Mouse (Mus musculus) myocyte (in vitro differentiated cells): ENCODE results near the gene Lrig1. TPM values are rescaled to one million over a fixed set of nuclear protein-coding genes. Genes with fewer than 3 reads are reported as not detected.

Experiments
- H3K27me3 ChIP-seq: one replicate; pipeline ENCODE4 v1.6.1; 2011; ENCODE audit not compliant: control insufficient read depth, insufficient read depth, insufficient read length
- H3K36me3 ChIP-seq: one replicate; pipeline ENCODE4 v1.6.1; 2011; ENCODE audit not compliant: control insufficient read depth, insufficient read depth
- H3K4me2 ChIP-seq: one replicate; pipeline ENCODE4 v1.6.1; 2011; ENCODE audit warnings: low read depth, control low read depth
- H3K4me3 ChIP-seq: one replicate; pipeline ENCODE4 v1.5.1; 2011; ENCODE audit warnings: mild to moderate bottlenecking, control low read depth, moderate library complexity
- H3K79me2 ChIP-seq: one replicate; pipeline ENCODE4 v1.6.1; 2011; ENCODE audit not compliant: control insufficient read depth, insufficient read depth
- H3ac ChIP-seq: one replicate; pipeline ENCODE4 v1.6.1; 2011; ENCODE audit not compliant: control insufficient read depth, insufficient read length
- CEBPB ChIP-seq: IDR thresholded peaks from 2 replicates; pipeline ENCODE4 v1.6.1; 2011; ENCODE audit warnings: mild to moderate bottlenecking, moderate library complexity; ENCODE audit not compliant: poor library complexity, insufficient read depth, severe bottlenecking
- E2F4 ChIP-seq: IDR thresholded peaks from one replicate; pipeline ENCODE4 v1.6.1; 2011; ENCODE audit warnings: mild to moderate bottlenecking, control low read depth, moderate library complexity; ENCODE audit not compliant: insufficient read depth
- MAX ChIP-seq: IDR thresholded peaks from one replicate; pipeline ENCODE4 v1.6.1; 2011; ENCODE audit warnings: low read depth, mild to moderate bottlenecking, control low read depth
- MYOD1 ChIP-seq, 3 experiments: IDR thresholded peaks; one replicate each; pipeline ENCODE4 v1.6.1; 2011; ENCODE audit warnings: control low read depth in 2 of 3, low read depth in 2 of 3, mild to moderate bottlenecking in 2 of 3, moderate library complexity in 1 of 3; ENCODE audit not compliant: insufficient read length in 2 of 3, control insufficient read depth in 1 of 3
- MYOG ChIP-seq, 3 experiments: IDR thresholded peaks; one replicate each; pipeline ENCODE4 v1.6.1; 2011; ENCODE audit warnings: control low read depth in 2 of 3, low read depth in 2 of 3, mild to moderate bottlenecking in 2 of 3; ENCODE audit not compliant: insufficient read length in 2 of 3, control insufficient read depth in 1 of 3, insufficient read depth in 1 of 3
- POLR2A ChIP-seq: IDR thresholded peaks from one replicate; pipeline ENCODE4 v1.6.1; 2011; ENCODE audit warnings: low read depth, mild to moderate bottlenecking, control low read depth, moderate library complexity; ENCODE audit not compliant: insufficient read length
- POLR2AphosphoS2 ChIP-seq: IDR thresholded peaks from one replicate; pipeline ENCODE4 v1.6.1; 2011; ENCODE audit warnings: low read depth, control low read depth; ENCODE audit not compliant: insufficient read length
- REST ChIP-seq: IDR thresholded peaks from one replicate; pipeline ENCODE4 v1.6.1; 2011; ENCODE audit warnings: mild to moderate bottlenecking, control low read depth, moderate library complexity; ENCODE audit not compliant: insufficient read depth, insufficient read length
- SRF ChIP-seq: IDR thresholded peaks from one replicate; pipeline ENCODE4 v1.6.1; 2011; ENCODE audit warnings: low read depth; ENCODE audit not compliant: control insufficient read depth, insufficient read length
- TCF12 ChIP-seq: IDR thresholded peaks from one replicate; pipeline ENCODE4 v1.6.1; 2011; ENCODE audit warnings: mild to moderate bottlenecking, control low read depth; ENCODE audit not compliant: poor library complexity, insufficient read depth, severe bottlenecking
- TCF3 ChIP-seq: IDR thresholded peaks from one replicate; pipeline ENCODE4 v1.6.1; 2011; ENCODE audit warnings: low read depth, control low read depth; ENCODE audit not compliant: insufficient read length
- USF1 ChIP-seq: IDR thresholded peaks from one replicate; pipeline ENCODE4 v1.6.1; 2011; ENCODE audit warnings: low read depth, mild to moderate bottlenecking, control low read depth, moderate library complexity
- polyA plus RNA-seq: library from polyadenylated mRNA; unstranded; fragments of >200 nt; fragmentation: generic; extraction: Trizol; gene quantifications from one replicate; pipeline ENCODE4 v1.2.1, GENCODE M21; 2012; ENCODE audit warnings: missing spikeins

Lrig1 gene
- polyA plus RNA-seq, 1 experiment, result 22.1 TPM

- Histone ChIP-seq H3ac (no peak overlapping the region), H3K4me2 (no peak overlapping the region), H3K79me2 (no peaks in the 10 kb centered on the region), H3K36me3 (no peaks in the 10 kb centered on the region), H3K27me3 (no peaks in the 10 kb centered on the region), H3K4me3 (no peak overlapping the region)
- no peak for TF ChIP-seq REST
- TF ChIP-seq TCF3, result no peak
- TF ChIP-seq TCF12, result no peak
- TF ChIP-seq SRF, result no peak
These were observed 38.7 kb upstream of the Lrig1 start for GRCm38 (mm10) chr6:94738647-94739046.

- Histone ChIP-seq H3K4me3 (no peak overlapping the region), H3K4me2 (no peak overlapping the region), H3K27me3 (no peaks in the 10 kb centered on the region), H3K79me2 (no peaks in the 10 kb centered on the region), H3ac (no peak overlapping the region), H3K36me3 (no peaks in the 10 kb centered on the region)
- TF ChIP-seq SRF (no peak), USF1 (no peak), MYOD1 (IDR thresholded peaks at IDR 0.05; ENCODE audit: control insufficient read depth in 1 of 3, insufficient read length in 2 of 3, low read depth in 2 of 3) (no peak), CEBPB (no peak), TCF3 (no peak), MYOG (IDR thresholded peaks at IDR 0.05; ENCODE audit: control insufficient read depth in 1 of 3, insufficient read depth in 1 of 3, insufficient read length in 2 of 3, low read depth in 2 of 3) (no peak), POLR2AphosphoS2 (no peak), REST (no peak), E2F4 (no peak), POLR2A (no peak), MAX (no peak), TCF12 (no peak)
These were observed 33.9 kb upstream of the Lrig1 start for GRCm38 (mm10) chr6:94733878-94734277.

GRCm38 (mm10) chr6:94729847-94730246 lies 29.9 kb upstream of the Lrig1 start:
- Histone ChIP-seq H3K27me3 (no peaks in the 10 kb centered on the region), H3K4me3 (no peak overlapping the region), H3K36me3 (no peaks in the 10 kb centered on the region), H3K79me2 (no peaks in the 10 kb centered on the region), H3K4me2 (no peak overlapping the region), H3ac (no peak overlapping the region)
- TF ChIP-seq SRF (no peak), TCF12 (no peak), REST (no peak), POLR2A (no peak), MYOG (IDR thresholded peaks at IDR 0.05; ENCODE audit: control insufficient read depth in 1 of 3, insufficient read depth in 1 of 3, insufficient read length in 2 of 3, low read depth in 2 of 3) (no peak), TCF3 (no peak), CEBPB (no peak)

GRCm38 (mm10) chr6:94729132-94729531 lies 29.2 kb upstream of the Lrig1 start:
- Histone ChIP-seq H3K79me2 (no peaks in the 10 kb centered on the region), H3K4me2 (no peak overlapping the region), H3K36me3 (no peaks in the 10 kb centered on the region), H3ac (no peak overlapping the region), H3K27me3 (no peaks in the 10 kb centered on the region), H3K4me3 (no peak overlapping the region)
- TF ChIP-seq MAX (no peak), E2F4 (no peak), POLR2AphosphoS2 (no peak), REST (no peak), SRF (no peak), MYOD1 (IDR thresholded peaks at IDR 0.05; ENCODE audit: control insufficient read depth in 1 of 3, insufficient read length in 2 of 3, low read depth in 2 of 3) (no peak)

DNA sequence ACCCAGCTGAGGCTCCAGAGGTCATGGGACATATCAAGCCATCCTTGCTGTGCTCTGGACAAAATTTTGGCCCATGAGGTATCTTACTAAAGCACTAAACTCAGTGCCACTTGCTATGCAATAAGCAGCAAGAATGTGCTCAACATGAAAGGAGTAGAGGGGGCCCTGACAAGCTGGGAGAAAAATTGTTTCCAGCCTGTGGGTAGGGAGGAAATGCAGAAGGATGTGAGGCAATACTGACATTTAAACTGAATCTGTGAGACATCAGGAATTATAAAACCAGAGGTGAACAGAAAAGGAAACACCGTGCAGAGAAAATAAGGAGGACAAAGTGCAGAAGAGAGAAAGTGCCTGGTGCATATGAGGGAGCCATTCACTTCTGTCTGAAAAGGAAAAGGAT lies 24.7 kb upstream of the Lrig1 start:
- no peak for TF ChIP-seq POLR2A
- no peak for TF ChIP-seq REST
- TF ChIP-seq MYOG (IDR thresholded peaks at IDR 0.05; ENCODE audit: control insufficient read depth in 1 of 3, insufficient read depth in 1 of 3, insufficient read length in 2 of 3, low read depth in 2 of 3), result no peak
- no peak for TF ChIP-seq TCF12
- TF ChIP-seq E2F4, result no peak
- no peak for TF ChIP-seq MAX
- no peak for TF ChIP-seq SRF
- no peak for TF ChIP-seq POLR2AphosphoS2
- no peak for TF ChIP-seq USF1
- H3K4me3 ChIP-seq, result no peak overlapping the region
- H3K79me2 ChIP-seq, result no peaks in the 10 kb centered on the region
- no peaks in the 10 kb centered on the region for H3K27me3 ChIP-seq
- H3K4me2 ChIP-seq, result no peak overlapping the region
- no peaks in the 10 kb centered on the region for H3K36me3 ChIP-seq
- H3ac ChIP-seq, result no peak overlapping the region
